Comparison of ENCODE assay signal across 9 mouse cellular contexts in genomic region chr13:106918322-106919050, GRCm38 (mm10). TPM values are rescaled to one million over a fixed set of nuclear protein-coding genes. Genes with fewer than 3 reads are reported as not detected.
DNase-seq lines count a peak whose midpoint lies in the region; ATAC-seq lines count a peak whose summit lies in the region.
"Had no signal": no experiment of that assay in that cellular context is flagged by ENCODE, and none has a peak within 500 bp of the region (broad histone marks: within the 10 kb centered on the region; RNA-seq: fewer than 3 reads in every experiment).

No protein-coding gene starts in this region.

- no peak overlapping the region for H3K4me2 ChIP-seq in midbrain, embryonic 16.5 days (ENCODE audit: low read length)
- H3K4me2 ChIP-seq: liver, embryonic 13.5 days; stomach, embryonic 15.5 days had no signal

- no peaks in the 10 kb centered on the region for H3K27me3 ChIP-seq in midbrain, embryonic 16.5 days (ENCODE audit: control insufficient read depth, insufficient read depth, low read depth, low read length)
- H3K27me3 ChIP-seq: liver, embryonic 13.5 days; stomach, embryonic 15.5 days had no signal

- no peaks in the 10 kb centered on the region for H3K4me1 ChIP-seq in midbrain, embryonic 16.5 days (ENCODE audit: control insufficient read depth, insufficient read depth, low read length)
- H3K4me1 ChIP-seq: stomach, embryonic 15.5 days had no signal

- peak; percentile 58 for ATAC-seq in erythroblast, adult 5-6 weeks (replicated peaks; ENCODE audit: low FRiP score, poor library complexity, severe bottlenecking)
- 0 out of 2 replicates have a peak, but pooled peaks have one; percentile 40 for ATAC-seq in midbrain, embryonic 16.5 days

- H3K4me3 ChIP-seq in midbrain, embryonic 16.5 days (ENCODE audit: low read depth, low read length), result no peak overlapping the region
- H3K4me3 ChIP-seq: liver, embryonic 13.5 days; stomach, embryonic 15.5 days had no signal

- WGBS in midbrain, embryonic 16.5 days, result 88% methylated on average over 7 of the region's 7 CpGs

- DNase-seq in layer of hippocampus, adult 9-10 months (ENCODE audit: low spot score), result peak; percentile 46
- no peak for DNase-seq in layer of hippocampus, postnatal 36 days
- DNase-seq in ZHBTc4 (ENCODE audit: low read depth, low spot score), result peak; percentile 29
- no peak for DNase-seq in urinary bladder, postnatal 14 days (ENCODE audit: low spot score)
- DNase-seq in thymus, postnatal 14 days, result no peak
- DNase-seq: liver, embryonic 13.5 days had no signal

- H3K36me3 ChIP-seq in midbrain, embryonic 16.5 days (ENCODE audit: control insufficient read depth, insufficient read depth, low read length), result peaks cover 11% of the 10 kb centered on the region

- no peak overlapping the region for H3K27ac ChIP-seq in midbrain, embryonic 16.5 days (ENCODE audit: low read length)
- H3K27ac ChIP-seq: liver, embryonic 13.5 days; stomach, embryonic 15.5 days had no signal

- H3K9me3 ChIP-seq in midbrain, embryonic 16.5 days (replicated peaks; ENCODE audit: control insufficient read depth, low read length, poor library complexity, severe bottlenecking), result no peaks in the 10 kb centered on the region
- H3K9me3 ChIP-seq: liver, embryonic 13.5 days; stomach, embryonic 15.5 days had no signal

- no peak overlapping the region for H3K9ac ChIP-seq in midbrain, embryonic 16.5 days (ENCODE audit: low read depth, low read length)
- H3K9ac ChIP-seq: liver, embryonic 13.5 days; stomach, embryonic 15.5 days had no signal

RNA-seq across cellular contexts. Expression of gene Ipo11, which starts 18.3 kb away (rescaled TPM):
- total RNA-seq in layer of hippocampus, postnatal 36 days (2021), result 10 to 100 TPM; 68.2 to 69.2 TPM
- total RNA-seq in erythroblast, adult 5-6 weeks (2015; ENCODE audit: low replicate concordance), result 22.9 and 28.8 TPM in 2 replicates
- total RNA-seq in erythroblast, adult 5-6 weeks (2017; ENCODE audit: low replicate concordance), result 14.8 and 16.0 TPM in 2 replicates
- 40.3 and 41.1 TPM in 2 replicates for polyA plus RNA-seq in midbrain, embryonic 16.5 days (2015; fragmentation: Nextera tagmentation; extraction: Ambion mirVana)

RNA-seq across cellular contexts. Expression of gene Dimt1, which starts 28.4 kb away (rescaled TPM):
- total RNA-seq in layer of hippocampus, postnatal 36 days (2021), result 10 to 100 TPM; 23.5 to 27.1 TPM
- 7.1 and 12.1 TPM in 2 replicates for total RNA-seq in erythroblast, adult 5-6 weeks (2015; ENCODE audit: low replicate concordance)
- 3.3 and 7.1 TPM in 2 replicates for total RNA-seq in erythroblast, adult 5-6 weeks (2017; ENCODE audit: low replicate concordance)
- polyA plus RNA-seq in midbrain, embryonic 16.5 days (2015; fragmentation: Nextera tagmentation; extraction: Ambion mirVana), result 44.0 and 44.6 TPM in 2 replicates

Comparison
In these comparisons a context has a peak if more than half of its experiments do, and no peak if none do; other contexts are left out.
1. DNase-seq: peak in layer of hippocampus, adult 9-10 months (single experiment) and ZHBTc4 (single experiment); none in layer of hippocampus, postnatal 36 days (0 of 2), urinary bladder, postnatal 14 days (single experiment) and thymus, postnatal 14 days (single experiment).